Mouse (Mus musculus): ENCODE results near the gene Cd244a.
A peak's percentile ranks its signal among the peaks of the same experiment; 100 is the strongest.

The Cd244a gene

DNA sequence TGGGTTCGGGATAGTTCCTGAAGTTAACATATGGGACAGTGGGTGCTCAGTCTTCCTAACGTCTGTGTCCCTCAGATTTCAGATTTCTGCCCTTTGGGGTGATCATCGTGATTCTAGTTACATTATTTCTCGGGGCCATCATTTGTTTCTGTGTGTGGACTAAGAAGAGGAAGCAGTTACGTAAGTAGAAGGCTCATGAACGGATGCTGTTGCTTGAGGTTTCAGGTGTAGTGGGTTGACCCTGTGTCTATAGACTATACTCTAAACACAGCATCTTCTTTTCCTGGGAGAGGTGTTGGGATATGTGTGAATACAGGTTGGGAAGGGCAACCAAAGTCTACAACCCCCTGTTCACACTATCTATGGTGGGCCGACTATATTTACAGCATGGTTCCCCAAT lies 18.2 kb downstream of the Cd244a start:
- no peak for DNase-seq (ENCODE audit: low spot score in 2 of 2)

DNA sequence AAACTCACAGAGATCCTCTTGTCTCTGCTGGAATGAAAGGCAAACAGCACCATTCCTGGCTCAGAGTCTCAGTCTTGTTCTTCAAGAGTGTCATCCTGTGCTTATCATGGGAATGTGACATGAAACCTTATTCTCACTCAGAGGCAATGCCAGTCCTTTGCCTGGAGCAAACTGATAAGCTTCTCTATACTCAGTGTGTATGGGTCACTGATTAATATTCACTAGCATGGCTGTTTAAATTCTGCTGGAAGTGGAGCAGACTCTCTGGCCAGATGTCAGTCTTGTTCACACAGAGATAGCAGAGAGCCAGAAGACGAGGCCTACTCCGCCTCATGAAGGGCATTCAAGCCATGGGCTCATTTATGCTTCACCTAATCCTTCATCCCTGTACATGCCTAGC lies 25.6 kb downstream of the Cd244a start:
- DNase-seq (ENCODE audit: low spot score in 2 of 2) = no peak

DNA sequence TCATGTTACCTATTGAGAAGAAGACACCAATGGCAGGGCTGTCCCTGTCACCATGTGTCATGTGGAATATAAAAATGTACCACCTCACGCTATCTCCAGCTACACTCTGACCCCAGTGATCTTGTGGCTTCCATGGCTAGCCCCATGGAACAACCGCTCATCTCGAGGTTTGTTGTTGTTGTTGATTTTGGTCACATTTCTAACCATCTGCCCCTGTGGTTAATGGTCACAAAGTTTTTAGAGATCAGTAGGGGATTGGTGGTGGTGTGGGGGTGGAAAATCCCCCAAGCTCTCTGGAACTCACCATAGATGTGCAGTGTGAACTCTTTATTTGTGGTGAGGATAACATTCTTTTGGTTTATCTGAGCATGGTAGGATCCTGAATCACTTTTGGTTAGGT lies 45.7 kb downstream of the Cd244a start:
- DNase-seq (ENCODE audit: low spot score in 2 of 2) = no peak

DNA sequence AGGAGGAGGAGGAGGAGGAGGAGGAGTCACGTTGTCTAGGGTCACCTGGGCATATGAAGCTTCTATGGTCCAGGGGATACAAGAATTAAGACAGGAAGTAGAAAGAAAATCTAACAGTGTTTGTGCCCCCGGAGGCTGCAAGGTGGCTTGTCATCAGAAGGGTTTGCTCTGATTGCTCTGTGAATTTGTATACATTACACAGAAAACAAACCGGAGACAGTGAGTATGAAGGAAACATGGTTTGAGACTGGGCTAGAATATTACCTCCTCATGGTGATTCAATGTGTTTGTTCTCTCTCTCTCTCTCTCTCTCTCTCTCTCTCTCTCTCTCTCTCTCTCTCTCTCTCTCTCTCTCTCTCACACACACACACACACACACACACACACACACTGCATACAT lies 47.7 kb downstream of the Cd244a start:
- no peak for DNase-seq (ENCODE audit: low spot score in 2 of 2)

DNA sequence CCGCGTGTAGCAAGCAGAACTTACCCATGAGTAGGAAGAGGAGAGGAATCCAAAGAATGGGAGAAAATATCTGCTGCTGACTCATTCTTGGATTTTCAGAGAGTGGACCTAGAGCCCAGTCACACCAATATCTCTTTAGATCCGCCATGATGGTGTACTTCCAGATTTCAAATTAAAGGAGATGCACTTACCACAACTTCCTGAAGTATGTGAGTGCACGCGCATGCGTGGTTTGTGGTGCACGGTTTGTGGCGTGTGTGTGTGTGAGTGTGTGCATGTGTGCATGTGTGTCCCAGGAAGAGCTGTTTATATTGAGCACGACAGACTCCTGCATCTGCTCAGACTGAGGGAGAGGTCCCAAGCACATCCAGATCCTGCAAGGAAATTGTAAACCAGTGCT lies 48.2 kb downstream of the Cd244a start, which contains the start of gene Ly9:
TSS of gene Ly9 (minus strand) at position 235 of the 400 bp plus-strand sequence.
- no peak for DNase-seq (ENCODE audit: low spot score in 2 of 2)

DNA sequence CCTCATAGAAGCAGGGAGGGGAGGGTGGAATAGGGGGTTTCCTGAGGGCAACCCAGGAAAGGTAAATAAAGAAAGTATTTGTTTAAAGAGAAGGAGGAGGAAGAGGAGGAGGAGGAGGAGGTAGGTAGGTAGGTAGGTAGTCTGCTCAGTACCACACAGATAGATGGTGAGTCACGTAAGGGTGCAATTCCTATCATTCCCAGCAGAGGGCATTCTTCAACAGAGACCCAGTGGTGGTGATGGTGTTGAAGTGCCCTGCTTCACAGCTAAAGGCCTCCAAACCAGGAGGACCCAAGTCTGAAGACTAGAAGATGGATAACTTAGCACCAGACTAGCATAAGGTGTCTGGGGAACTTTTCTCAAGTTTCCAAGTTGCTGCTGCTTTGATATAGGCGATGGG lies 51.0 kb downstream of the Cd244a start:
- no peak for DNase-seq (ENCODE audit: low spot score in 2 of 2)

DNA sequence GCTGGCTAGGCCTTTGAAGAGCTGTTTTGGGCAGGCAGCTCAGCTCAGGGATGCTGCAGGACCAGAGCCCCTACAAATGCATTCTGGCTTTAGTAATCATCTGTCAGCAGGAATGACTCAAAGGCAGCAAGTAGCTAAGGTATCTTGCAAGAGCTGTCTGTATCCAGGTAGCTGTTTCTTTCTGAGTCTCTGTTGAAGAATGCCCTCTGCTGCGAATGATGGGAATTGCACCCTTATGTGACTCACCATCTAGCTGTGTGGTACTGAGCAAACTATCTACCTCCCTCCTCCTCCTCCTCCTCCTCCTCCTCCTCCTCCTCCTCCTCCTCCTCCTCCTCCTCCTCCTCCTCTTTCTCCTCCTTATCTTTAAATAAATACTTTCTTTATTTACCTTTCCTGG lies 51.8 kb downstream of the Cd244a start:
- no peak for DNase-seq (ENCODE audit: low spot score in 2 of 2)

DNA sequence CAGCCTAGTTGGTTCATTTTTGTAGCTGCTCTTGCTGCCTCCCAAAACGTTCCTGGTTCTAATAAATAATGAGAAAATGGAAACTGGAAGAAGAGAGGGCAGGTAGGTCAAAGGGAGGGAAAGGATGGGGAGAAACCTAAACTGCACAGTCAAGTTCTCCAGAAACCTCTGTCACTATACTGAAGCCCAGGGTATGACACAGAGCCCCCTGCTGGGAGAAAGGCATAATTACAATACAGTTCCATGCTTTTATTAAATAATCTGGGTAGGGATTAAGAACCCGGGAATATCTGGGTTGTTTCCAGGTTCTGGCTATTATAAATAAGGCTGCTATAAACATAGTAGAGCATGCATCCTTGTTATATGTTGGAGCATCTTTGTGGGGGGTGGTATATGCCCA lies 55.0 kb downstream of the Cd244a start:
- DNase-seq (ENCODE audit: low spot score in 2 of 2) = no peak

DNA sequence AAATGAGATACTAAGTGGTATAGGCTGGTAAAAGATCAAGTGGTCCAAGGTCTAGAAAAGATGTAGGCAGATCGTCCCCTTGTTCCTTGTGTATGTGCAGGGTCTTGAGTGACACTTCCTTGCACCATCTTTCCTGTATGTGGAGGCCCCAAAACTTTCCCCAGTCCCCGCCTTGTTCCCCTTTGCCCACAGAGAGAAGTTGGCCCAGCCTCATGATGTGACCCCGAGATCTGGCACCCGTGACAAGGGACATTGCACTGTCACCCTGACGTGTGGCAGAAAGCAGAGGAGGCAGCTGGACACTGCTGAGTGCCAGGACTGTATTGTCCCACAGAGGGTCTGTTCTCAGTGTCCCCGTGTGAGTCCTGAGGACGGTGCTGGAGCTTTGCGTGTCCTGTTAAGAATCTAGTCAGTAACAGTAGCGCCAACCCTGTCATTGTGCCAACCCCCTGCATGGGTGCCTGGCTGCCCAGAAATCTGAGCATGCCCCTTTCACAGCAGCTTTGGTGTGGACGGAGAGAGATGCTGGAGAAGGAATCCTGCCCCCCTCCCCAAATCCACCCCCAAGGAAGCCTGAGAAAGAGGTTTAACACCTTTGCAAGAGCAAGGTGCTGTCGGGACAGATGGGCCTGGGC lies 58.0 kb downstream of the Cd244a start:
- no peak for DNase-seq (ENCODE audit: low spot score in 2 of 2)

DNA sequence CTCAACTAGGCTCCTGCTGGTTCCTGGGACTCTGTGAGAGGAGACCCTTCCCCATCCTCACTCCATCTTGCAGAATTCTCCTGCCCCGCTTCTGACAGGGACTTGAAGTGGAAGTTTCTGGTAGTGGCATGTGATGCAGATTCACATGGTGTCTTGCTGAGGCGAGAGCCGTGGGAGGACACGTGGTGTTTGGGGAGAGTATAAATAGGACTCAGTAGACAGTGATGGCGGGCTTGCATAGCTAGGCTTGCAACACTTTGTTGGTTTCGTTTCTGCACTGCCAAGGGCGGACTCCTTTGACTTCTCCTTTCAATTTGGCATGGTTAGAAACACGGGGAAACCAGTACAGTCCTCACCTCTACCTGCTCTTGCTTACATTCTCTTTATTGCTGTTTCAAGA lies 60.0 kb downstream of the Cd244a start:
- peak; percentile 35 to 68 for DNase-seq (ENCODE audit: low spot score in 2 of 2)

DNA sequence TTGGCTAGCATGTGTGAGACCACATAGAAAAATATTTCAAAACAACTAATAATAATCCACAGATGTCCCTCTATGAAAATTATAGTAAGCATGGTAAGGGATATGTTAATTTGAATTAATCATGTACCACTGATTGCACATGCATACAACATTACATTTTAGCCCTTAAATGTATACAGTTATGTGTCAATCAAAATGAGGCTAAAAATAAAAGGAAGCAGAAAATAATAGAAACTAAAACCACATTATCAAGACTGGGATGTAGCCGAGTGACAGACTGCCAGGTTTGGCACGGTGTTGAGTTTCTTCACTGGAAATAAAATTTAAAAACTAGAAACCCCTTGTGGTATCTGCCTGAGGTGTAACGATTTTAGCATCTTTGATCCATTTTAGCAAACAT lies 60.7 kb downstream of the Cd244a start:
- no peak for DNase-seq (ENCODE audit: low spot score in 2 of 2)

DNA sequence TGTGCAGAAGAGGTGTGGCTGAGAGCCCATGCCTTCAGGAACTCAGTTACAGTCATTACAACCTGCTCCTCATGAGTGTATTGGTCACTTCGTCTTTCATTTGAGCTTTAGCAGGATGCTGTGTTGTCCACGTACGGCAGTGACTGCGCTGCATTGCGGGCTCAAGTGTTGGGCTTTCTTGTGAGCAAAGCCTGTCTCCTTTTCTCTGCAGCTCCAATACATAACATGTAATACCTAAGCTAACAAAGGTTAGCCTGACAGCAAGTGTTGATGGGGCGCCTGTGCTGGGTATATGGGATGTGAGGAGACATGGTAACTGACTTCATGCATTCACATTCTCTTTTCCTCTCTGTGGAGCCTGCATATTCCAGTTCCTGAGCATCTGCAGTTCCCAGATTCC lies 61.1 kb downstream of the Cd244a start:
- DNase-seq (ENCODE audit: low spot score in 2 of 2) = no peak

DNA sequence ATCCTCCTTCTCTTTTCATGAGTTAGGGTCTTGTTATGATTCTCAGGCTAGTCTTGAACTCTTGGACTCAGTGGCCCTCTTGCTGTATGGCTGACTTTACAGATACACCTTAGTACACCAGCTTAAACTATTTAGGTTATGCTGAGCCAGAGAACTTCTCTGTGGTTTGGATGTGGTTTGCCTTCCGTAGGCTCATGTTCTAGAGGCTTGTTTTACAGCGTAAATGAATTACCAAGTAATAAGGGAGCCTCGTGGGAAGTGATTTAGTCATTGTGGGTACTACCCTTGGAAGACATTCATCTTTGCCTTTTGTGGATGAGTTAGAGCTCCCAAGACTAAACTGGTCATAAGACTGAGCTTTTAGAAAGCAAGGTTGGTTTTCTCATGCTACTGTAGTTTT lies 68.8 kb downstream of the Cd244a start:
- no peak for DNase-seq (ENCODE audit: low spot score in 2 of 2)

DNA sequence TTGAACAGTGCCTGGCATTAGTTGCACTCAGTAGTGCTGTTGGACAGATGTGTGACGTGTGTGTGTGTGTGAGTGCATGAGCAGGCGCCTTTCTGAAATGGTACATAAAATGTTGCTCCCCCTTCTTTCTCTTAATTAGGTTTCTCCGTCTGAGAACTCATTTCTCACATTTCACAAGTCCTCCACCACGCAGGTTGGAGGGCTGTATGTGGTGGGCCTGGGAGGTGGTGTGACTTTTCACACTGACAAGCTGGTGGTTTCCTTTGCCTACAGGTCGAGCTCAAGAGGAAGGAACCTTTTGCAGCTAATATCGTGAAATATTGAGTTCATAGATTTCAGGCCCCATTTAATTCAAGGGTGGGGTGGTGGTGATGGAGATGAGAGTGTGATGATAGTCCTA lies 70.2 kb downstream of the Cd244a start:
- DNase-seq (ENCODE audit: low spot score in 2 of 2) = no peak

DNA sequence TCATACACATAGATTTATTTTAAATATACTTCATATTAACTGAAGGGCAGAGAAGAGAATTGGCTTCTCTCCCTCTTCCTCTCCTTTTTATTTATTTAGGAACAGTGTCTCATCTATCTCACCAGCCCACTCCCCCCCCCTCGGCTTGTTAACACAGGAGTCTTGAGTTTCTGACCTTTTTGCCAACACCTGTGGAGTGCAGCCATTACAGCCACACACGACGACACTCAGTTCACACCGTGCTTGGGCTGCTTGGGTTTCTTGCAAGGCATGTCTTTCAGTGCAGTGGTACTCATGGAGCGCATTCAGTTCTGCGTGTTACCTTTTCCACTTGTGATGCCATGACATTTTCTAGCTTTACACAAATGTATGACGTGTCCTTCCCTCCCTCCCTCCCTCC lies 71.0 kb downstream of the Cd244a start:
- DNase-seq (ENCODE audit: low spot score in 2 of 2) = no peak

DNA sequence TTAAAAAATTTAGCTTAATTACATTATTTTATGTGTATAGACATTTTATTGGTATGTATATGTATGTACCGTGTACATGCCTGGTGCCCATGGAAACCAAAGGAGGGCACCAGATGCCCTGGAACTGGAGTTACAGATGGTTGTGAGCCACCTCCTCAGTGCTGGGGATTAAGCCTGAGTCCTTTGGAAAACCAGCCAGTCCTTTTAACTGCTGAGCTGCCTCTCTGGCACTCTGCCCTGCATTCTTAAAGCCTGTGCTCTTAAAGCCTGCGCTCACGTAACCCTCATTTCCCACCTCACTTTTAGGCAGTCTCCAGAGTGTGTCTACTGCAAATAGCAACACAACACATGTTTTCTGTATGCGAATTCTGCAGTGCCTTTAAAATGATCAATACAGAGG lies 71.9 kb downstream of the Cd244a start:
- no peak for DNase-seq (ENCODE audit: low spot score in 2 of 2)

DNA sequence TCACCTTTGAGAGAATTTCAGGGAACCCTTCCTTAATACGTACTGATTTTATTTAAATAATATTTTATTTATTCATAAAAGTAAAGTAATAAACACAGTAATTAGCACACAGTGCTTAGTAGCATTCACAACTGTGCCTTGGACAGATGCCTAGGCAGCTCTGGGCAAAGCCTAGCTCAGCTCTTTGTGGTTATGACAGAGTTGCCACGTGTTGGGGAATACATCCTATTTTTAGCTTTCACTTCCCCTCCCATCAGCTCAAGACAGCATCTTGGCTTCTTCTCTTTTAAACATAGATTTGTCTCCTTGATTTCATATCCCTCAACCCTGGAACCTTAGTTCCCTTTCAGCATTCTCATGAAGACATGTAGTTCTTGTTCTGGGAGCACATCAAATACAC lies 72.5 kb downstream of the Cd244a start:
- DNase-seq (ENCODE audit: low spot score in 2 of 2) = peak; percentile 43 to 60

DNA sequence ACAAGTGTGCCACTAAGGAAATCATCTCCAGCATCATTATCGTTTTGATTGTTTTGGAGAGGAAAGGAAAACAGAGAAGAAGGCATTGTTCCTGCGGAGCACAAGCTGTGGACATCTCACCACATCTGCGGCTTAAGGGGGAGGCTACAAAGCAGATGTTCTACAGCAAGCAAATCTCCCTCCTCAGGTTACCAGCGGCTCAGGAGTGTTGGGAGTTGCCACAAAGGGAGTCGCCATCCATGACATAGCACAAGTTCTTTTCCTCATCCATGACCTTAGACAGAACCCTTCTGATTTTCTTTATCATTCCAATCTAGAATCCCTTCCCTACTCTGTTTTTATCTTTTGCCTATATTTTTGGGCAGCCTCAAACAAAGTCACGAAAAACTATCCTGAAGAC lies 76.7 kb downstream of the Cd244a start:
- DNase-seq (ENCODE audit: low spot score in 2 of 2) = no peak

DNA sequence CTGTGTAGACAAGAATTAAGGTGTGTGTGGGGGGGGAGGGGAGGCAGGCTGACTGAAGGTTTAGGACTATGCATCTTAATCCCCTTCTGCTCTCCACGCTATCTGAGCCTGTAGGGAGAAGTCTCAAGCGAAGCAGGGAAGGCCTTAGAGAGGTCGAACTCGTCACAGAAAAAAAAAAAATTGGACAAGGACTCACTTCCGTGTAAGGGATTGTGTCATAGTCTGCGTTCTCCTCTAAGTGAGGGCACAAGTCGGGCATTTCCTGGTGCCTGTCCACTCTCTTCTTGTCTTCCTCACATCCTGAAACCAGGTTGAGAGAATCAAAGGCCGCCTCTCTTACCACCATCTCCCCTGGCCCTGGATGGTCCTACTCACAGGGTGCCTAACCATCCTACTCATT lies 78.1 kb downstream of the Cd244a start:
- no peak for DNase-seq (ENCODE audit: low spot score in 2 of 2)

DNA sequence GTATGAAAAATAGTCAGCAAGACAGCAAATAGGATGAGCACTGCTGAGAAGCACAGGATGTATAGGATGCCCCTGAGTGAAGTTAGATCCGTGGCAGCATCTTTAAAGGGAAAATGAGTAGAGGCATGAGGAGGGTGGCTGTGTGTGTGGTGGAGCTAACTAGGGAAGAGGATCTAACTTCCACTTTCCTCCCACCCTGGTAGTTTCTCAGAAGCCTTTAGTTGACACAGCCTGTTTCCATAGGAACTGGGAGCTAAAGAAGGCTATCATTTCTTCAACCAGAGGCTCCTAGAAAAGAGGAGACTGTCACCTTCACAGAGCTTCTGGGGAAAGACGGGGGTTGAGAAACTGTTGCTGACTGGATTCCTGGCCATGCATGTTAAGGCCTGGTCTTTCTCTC lies 79.7 kb downstream of the Cd244a start:
- DNase-seq (ENCODE audit: low spot score in 2 of 2) = no peak

DNA sequence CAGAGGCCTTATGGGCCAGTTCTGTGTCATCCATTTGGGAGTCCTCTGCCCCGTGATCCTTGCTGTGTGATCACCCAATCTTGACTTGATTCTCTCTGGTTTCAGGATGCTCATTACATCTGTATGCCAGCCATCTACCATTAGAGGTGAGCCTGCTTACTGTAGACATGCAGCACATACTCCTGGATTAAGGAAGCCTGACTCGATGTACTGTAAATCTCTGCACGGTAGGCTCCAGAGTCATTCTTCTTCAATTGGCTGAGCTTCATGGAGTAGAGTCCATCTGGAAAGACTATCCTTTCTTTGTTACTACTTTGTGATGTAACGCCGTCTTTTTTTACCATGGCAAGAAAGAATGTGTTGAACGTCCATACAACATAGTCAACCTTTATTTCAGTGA lies 81.8 kb downstream of the Cd244a start:
- no peak for DNase-seq (ENCODE audit: low spot score in 2 of 2)

DNA sequence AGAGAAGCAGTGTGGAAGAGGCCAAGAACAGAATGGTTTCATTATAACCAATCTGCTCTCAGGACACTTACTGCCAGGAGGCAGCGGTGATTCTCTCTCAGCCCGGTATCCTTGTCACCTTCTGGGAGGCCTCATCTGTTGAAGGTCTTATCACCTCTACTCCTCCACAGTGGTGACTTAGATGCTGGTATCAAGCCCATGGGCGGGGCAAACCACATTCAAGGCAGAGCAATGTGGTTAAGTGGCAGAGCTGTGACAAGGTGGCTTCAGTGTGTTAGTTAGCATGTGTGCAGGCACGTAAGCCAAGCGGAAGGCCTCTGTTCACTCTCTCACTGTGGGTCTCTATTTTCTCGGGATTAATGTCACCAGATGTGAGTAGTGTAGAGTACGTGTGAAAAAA lies 84.6 kb downstream of the Cd244a start:
- no peak for DNase-seq (ENCODE audit: low spot score in 2 of 2)

DNA sequence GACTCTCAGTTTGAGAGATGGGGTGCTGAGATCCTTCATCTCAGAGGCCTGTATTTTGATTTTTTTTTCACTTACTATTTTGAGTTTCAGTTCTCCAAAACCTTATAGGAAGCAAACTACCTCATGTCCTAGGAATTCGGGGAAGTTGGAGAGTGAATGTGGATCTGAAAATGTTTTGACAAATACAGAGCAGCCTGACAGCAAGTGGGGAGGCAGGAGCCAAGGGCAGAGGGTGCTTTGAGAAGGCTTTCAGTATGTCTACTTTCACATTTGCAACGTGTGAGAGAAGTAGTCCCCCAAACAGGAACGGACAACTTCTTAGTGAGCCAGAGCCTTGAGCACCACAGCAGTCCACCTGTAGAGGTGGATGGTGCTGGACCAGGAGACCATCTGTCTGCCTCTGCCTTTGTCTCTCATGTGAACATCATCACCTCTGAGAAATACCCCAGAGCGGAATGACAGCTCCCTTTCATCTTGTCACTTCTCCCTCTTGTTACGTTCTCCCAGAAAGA lies 87.5 kb downstream of the Cd244a start:
- peak in 1 of 2 experiments; percentile 29 for DNase-seq (ENCODE audit: low spot score in 2 of 2)

DNA sequence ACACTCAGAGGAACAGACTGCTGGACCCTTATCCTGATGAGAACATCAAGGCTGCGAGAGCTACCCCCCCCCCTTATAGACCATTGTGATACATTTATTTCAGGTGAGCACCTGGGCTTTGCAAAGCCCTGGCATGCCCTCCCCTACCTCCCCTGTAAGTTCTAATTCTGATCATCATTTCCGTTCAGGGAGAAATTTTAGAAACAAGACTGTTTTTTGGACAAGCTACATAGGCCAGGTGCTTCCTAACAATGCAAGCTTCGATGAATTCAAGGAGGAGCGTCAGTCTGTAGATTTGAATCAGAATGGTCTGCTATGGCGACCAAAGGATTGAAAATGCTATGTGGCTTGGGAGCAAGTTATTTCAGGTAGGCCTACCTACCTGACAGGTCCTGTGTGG lies 88.7 kb downstream of the Cd244a start:
- DNase-seq (ENCODE audit: low spot score in 2 of 2) = no peak

Measured in heart, adult 9 months (tissue).